Mouse (Mus musculus): ENCODE measurements around the gene Abca3. TPM values are rescaled to one million over a fixed set of nuclear protein-coding genes. Genes with fewer than 3 reads are reported as not detected.
"Not testable (repeated sequence)": the region's sequence is repeated elsewhere in the genome, so short reads cannot be mapped to it uniquely, and the experiment has no call there.

Abca3 gene
- total RNA-seq, 2 experiments from 2014 or later = 118 to 120 TPM

GRCm38 (mm10) chr17:24437016-24437415 is 85.3 kb downstream of the Abca3 start:
- DNase-seq (ENCODE audit: low spot score in 2 of 2) = peak in 1 of 2 experiments; percentile 32

DNA sequence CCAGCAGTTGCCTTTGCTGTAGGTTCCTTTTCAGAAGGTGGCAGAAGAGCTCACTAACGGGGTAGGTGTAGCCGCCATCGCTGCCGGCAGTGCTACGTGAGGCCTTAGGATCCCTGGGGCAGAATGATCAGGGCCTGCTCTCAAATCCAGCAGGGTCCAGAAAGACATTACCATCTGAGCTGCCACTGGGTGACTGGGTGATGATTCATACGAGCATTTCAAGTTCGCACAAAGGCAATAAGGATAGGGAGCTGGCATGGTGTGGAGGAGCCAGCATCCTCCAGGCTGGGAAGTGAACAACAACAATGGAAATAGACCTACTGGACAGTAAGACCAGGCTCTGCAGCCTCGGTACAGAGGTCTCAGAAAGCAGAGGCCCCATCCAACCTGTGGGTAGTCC is 88.6 kb downstream of the Abca3 start:
- no peak for DNase-seq (ENCODE audit: low spot score in 2 of 2)

DNA sequence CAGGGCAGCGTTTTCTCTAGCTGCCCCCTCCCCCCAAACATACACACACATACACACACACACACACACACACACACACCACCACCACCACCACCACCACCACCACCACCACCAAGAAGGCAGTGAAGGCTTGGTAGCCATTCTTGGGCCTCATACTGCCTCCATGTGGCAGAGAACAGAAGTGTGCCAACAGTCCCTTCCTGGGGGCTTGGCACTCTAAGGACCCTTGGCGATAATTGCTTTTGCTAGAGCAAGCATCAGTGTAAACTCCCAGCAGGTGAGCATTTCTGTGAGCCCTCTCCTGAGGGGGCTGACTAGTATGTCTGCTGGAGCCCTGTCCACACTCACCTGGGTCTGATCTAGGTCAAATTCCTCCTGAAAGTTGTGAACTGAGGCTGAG is 89.4 kb downstream of the Abca3 start:
- no peak for DNase-seq (ENCODE audit: low spot score in 2 of 2)

- no peak for DNase-seq (ENCODE audit: low spot score in 2 of 2)
Measured at GRCm38 (mm10) chr17:24442107-24442506, 90.4 kb downstream of the Abca3 start.

DNA sequence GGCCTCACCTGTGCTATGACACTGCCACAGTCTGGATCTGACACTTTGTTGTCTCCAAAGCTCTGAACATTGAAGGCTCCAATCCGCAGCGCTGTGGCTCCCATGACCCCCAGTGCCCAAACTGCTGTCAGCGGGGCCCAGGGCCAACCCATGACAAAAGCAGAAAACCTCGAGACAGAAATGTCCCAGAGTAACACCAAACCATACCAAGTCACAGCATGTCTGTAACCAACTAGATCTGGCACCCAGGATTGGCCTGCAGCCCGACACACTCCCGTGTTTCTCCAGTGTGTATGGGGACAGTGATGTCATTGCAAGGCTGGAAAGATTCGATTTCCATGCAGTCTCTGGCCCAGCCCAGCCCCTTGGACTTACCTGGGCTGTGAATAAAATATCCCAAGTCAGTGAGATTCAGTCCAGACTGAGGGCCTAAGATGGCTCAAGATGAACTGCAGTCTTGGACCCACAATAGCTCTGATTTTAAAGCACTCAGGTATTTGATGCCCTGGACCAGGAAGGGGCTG is 90.9 kb downstream of the Abca3 start, which contains the start of gene Dnase1l2:
Gene Dnase1l2, minus strand, starts transcription at position 474 of the 524 bp plus-strand sequence.
- peak in 1 of 2 experiments; percentile 27 for DNase-seq (ENCODE audit: low spot score in 2 of 2)

GRCm38 (mm10) chr17:24443409-24443808 is 91.7 kb downstream of the Abca3 start:
- DNase-seq (ENCODE audit: low spot score in 2 of 2) = peak in 1 of 2 experiments; percentile 34

DNA sequence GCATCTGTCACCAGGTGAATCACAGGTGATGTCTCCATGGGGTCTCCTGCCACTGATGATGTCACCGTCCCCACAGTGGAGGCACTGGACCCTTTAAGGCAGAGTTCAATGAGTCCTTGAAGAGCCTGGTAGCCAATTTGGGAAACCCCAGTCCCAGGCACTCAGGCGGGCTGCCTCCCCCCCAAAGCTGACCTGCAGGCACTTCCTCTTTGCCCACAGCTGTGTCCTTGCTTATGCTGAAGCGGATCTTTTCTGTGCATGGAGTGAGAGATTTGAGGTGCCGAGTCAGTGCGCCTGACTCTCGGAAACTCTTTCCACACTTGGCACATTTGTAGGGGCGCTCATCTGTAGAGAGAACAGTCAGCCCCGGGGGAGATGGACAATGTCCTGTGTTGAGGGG is 94.8 kb downstream of the Abca3 start:
- no peak for DNase-seq (ENCODE audit: low spot score in 2 of 2)

DNA sequence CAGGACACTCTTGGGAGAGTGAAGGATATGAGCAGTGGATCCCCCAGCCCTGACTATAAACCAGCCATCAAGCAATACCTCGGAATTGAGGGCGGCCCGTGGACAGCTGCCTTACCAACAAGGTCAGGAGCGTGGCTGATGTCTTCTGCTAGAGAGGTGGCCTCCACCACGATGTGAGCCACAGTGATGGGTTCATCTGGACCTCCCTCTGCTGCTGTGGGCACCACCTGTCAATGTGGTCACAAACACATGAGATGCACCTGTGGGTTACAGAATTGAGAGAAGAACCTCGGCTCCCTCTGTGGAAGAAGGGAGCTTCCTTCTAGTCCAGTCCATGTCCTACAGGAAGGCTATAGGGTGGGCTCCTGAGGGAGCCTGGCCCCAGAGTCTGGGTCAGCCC is 97.8 kb downstream of the Abca3 start:
- DNase-seq (ENCODE audit: low spot score in 2 of 2) = no peak

GRCm38 (mm10) chr17:24451220-24451619 is 99.5 kb downstream of the Abca3 start:
- DNase-seq (ENCODE audit: low spot score in 2 of 2) = no peak

DNA sequence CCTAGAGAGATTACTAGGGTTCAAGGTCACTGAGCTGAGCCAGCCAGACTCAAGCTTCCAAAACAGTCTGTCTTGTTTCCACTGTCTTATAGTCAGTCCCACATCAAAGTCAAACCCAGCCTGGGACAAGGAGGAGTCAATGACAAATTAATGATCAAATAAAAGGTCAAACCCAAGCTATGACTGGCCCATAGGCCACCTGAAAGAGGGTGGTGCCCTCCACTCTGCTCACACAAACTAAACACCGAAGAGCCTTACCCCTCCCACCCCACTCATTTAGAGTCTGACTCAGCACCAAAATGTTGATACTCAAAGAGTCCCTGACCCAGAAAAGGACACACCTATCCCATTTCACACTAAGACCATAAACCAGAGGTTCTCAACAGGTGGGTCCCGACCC is 101.6 kb downstream of the Abca3 start:
- no peak for DNase-seq (ENCODE audit: low spot score in 2 of 2)

GRCm38 (mm10) chr17:24454218-24454755 is 102.5 kb downstream of the Abca3 start:
- no peak for DNase-seq (ENCODE audit: low spot score in 2 of 2)

DNA sequence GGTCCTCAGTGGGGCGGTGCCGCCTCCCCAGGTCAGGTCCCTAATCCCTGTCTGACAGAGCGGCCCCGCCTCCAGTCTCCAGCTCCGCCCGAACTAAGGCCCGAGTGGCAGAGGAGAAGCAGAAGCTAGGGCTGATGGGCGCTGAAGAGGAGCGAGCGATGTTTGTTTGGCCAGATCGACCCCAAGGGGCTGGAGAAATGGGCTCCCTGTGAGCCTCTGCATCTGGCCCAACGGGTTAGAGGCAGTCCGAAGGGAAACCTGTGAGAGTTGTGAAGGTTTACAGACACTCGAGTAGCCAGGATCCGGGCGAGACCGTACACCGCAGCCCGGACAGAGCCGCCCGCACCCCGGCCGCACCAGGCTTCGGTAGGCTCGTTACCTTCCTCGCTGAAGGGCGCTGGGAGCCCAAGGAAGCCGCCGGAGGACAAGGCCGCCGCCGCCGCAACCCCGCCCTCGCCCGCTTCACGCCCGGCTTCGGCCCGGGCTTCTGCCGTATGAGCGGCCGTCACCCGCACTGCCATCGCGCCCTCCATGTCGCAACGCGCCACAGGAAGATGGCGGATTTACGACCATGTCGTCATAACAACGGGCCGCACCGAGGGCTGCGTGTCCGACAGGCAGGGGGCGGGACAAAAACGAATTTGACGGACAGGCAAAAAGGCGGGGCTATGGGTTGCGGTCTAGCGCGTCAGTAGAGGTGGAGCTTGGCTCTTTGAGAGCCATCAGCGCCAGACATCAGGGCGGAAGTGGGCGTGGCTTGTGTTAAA is 103.2 kb downstream of the Abca3 start:
- peak; percentile 98 to 99 for DNase-seq (ENCODE audit: low spot score in 2 of 2)

- not testable (repeated sequence) for DNase-seq (ENCODE audit: low spot score in 2 of 2)
Measured at GRCm38 (mm10) chr17:24455523-24456206, 103.9 kb downstream of the Abca3 start.

Small RNA genes within 50 kb of the gene (microRNA-seq; reads per million reads assigned to microRNA genes)
- gene Gm24427 = 0 reads per million in 2 experiments

Other genes with a start within 250 kb of the Abca3 start
- gene Pdpk1, start 201.0 kb upstream of the Abca3 start, total RNA-seq (2021) = 10 to 100 TPM; 78.4 to 90.2 TPM
- gene Amdhd2, start 188.2 kb upstream of the Abca3 start, total RNA-seq (2021) = 10 to 100 TPM; 33.8 to 40.1 TPM
- 1,000 to 10,000 TPM; 1,281 to 1,362 TPM for gene Atp6v0c, start 182.2 kb upstream of the Abca3 start, total RNA-seq (2021)
- gene Tbc1d24, start 146.4 kb upstream of the Abca3 start, total RNA-seq (2021) = 10 to 100 TPM; 77.7 to 87.8 TPM
- gene Ntn3, start 142.4 kb upstream of the Abca3 start, total RNA-seq (2021) = 10 to 100 TPM; 13.5 to 14.4 TPM
- 10 to 100 TPM in 1 of 2 experiments, 1 to 10 TPM in 1; 9.1 to 13.0 TPM for gene Tedc2, start 131.1 kb upstream of the Abca3 start, total RNA-seq (2021)
- 1 to 10 TPM; 7.4 to 7.9 TPM for gene Ccnf, start 100.5 kb upstream of the Abca3 start, total RNA-seq (2021)
- 1 to 10 TPM; 1.5 to 1.7 TPM for gene Abca17, start 882 bp upstream of the Abca3 start, total RNA-seq (2021)
- gene Rnps1, start 62.6 kb downstream of the Abca3 start, total RNA-seq (2021) = 100 to 1,000 TPM; 166 TPM
- 10 to 100 TPM; 19.2 to 21.1 TPM for gene Eci1, start 74.7 kb downstream of the Abca3 start, total RNA-seq (2021)
- gene Dnase1l2, start 91.2 kb downstream of the Abca3 start, total RNA-seq (2021) = 1 to 10 TPM; 6.9 to 7.5 TPM
- gene E4f1, start 118.4 kb downstream of the Abca3 start, total RNA-seq (2021) = 10 to 100 TPM; 30.0 to 33.3 TPM
- gene Pgp, start 118.4 kb downstream of the Abca3 start, total RNA-seq (2021) = 10 to 100 TPM; 64.7 to 67.9 TPM
- 1 to 10 TPM in 1 of 2 experiments, under 1 TPM in 1; 0.87 to 1.8 TPM for gene Bricd5, start 121.9 kb downstream of the Abca3 start, total RNA-seq (2021)
- gene Mlst8, start 127.1 kb downstream of the Abca3 start, total RNA-seq (2021) = 10 to 100 TPM; 29.1 to 30.8 TPM
- 100 to 1,000 TPM; 170 to 175 TPM for gene Caskin1, start 136.7 kb downstream of the Abca3 start, total RNA-seq (2021)
- 100 to 1,000 TPM; 110 to 112 TPM for gene Traf7, start 176.0 kb downstream of the Abca3 start, total RNA-seq (2021)
- 10 to 100 TPM; 48.9 to 49.0 TPM for gene Rab26, start 182.3 kb downstream of the Abca3 start, total RNA-seq (2021)
- gene Pkd1, start 197.9 kb downstream of the Abca3 start, total RNA-seq (2021) = 10 to 100 TPM; 61.6 to 91.2 TPM

Measured in layer of hippocampus, postnatal 10 days (tissue).